21 mouse cellular contexts compared by ENCODE assay signal in the genomic region with DNA sequence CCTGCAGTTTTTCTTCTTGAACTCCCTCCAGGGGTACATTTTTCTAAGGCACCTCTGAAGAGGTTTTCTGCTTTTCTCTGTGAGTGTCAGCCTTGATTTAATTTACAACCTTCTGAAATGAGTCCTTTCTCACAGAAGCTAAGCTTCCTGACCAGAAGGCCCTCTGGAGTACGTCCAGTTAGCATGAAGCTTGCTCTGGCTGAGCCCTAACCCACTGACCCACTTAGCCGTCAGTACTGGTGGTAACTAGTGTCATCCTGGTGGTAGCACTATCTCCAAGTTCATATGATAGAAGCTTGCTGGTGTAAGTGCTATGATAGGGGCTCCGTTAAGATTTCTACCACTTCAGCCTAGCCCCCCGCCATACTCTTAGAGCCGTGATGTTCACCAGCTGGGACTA.
A peak's percentile ranks its signal among the peaks of the same experiment; 100 is the strongest.
DNase-seq lines count a peak whose midpoint lies in the region; ATAC-seq and TF ChIP-seq lines count a peak whose summit lies in the region.
"Had no signal": no experiment of that assay in that cellular context is flagged by ENCODE, and none has a peak within 500 bp of the region (broad histone marks: within the 10 kb centered on the region; RNA-seq: fewer than 3 reads in every experiment).

No protein-coding gene starts in this region.

- H3K9me3 ChIP-seq in heart, embryonic 10.5 days: no peaks in the 10 kb centered on the region
- no peaks in the 10 kb centered on the region for H3K9me3 ChIP-seq in lung, embryonic 15.5 days
- no peaks in the 10 kb centered on the region for H3K9me3 ChIP-seq in neural tube, embryonic 15.5 days (replicated peaks)
- H3K9me3 ChIP-seq: embryonic facial prominence, embryonic 15.5 days; forebrain, embryonic 12.5 days; forebrain, embryonic 15.5 days; hindbrain, embryonic 10.5 days; hindbrain, embryonic 13.5 days; intestine, embryonic 15.5 days had no signal

- H3K4me1 ChIP-seq in heart, embryonic 10.5 days: peaks cover 24% of the 10 kb centered on the region
- peaks cover 26% of the 10 kb centered on the region for H3K4me1 ChIP-seq in lung, embryonic 15.5 days
- peaks cover 5% of the 10 kb centered on the region; the same call in 1 of the 2 replicates for H3K4me1 ChIP-seq in lung, adult 2 months (ENCODE audit: control insufficient read depth, insufficient read depth, low read length)
- H3K4me1 ChIP-seq in embryonic fibroblast, embryonic 13.5 days (ENCODE audit: control insufficient read depth, insufficient read depth, low read length): peaks cover 9% of the 10 kb centered on the region
- peaks cover 16% of the 10 kb centered on the region for H3K4me1 ChIP-seq in neural tube, embryonic 15.5 days
- H3K4me1 ChIP-seq: forebrain, embryonic 15.5 days had no signal

- no peaks in the 10 kb centered on the region for H3K27me3 ChIP-seq in heart, embryonic 10.5 days (ENCODE audit: insufficient read depth, poor library complexity, severe bottlenecking)
- no peaks in the 10 kb centered on the region for H3K27me3 ChIP-seq in lung, embryonic 15.5 days
- H3K27me3 ChIP-seq in neural tube, embryonic 15.5 days (replicated peaks): no peaks in the 10 kb centered on the region
- H3K27me3 ChIP-seq: embryonic facial prominence, embryonic 12.5 days; embryonic facial prominence, embryonic 15.5 days; forebrain, embryonic 12.5 days; forebrain, embryonic 15.5 days; hindbrain, embryonic 13.5 days; intestine, embryonic 15.5 days had no signal

- 0 out of 2 replicates have a peak overlapping the region, but pooled peaks have one; percentile 22 for H3K27ac ChIP-seq in heart, embryonic 10.5 days
- H3K27ac ChIP-seq in lung, embryonic 15.5 days: 0 out of 2 replicates have a peak overlapping the region, but pooled peaks have one; percentile 45
- H3K27ac ChIP-seq in embryonic fibroblast, embryonic 13.5 days (ENCODE audit: insufficient read depth, low read length): 0 out of 2 replicates have a peak overlapping the region, but pooled peaks have one; percentile 45
- no peak overlapping the region for H3K27ac ChIP-seq in neural tube, embryonic 15.5 days (replicated peaks)
- H3K27ac ChIP-seq: embryonic facial prominence, embryonic 12.5 days; embryonic facial prominence, embryonic 15.5 days; forebrain, embryonic 12.5 days; forebrain, embryonic 15.5 days; hindbrain, embryonic 10.5 days; hindbrain, embryonic 13.5 days; intestine, embryonic 15.5 days had no signal

- no peak overlapping the region for H3K4me2 ChIP-seq in lung, embryonic 15.5 days
- H3K4me2 ChIP-seq in neural tube, embryonic 15.5 days: no peak overlapping the region
- H3K4me2 ChIP-seq: embryonic facial prominence, embryonic 12.5 days; embryonic facial prominence, embryonic 15.5 days; forebrain, embryonic 12.5 days; forebrain, embryonic 15.5 days; heart, embryonic 11.5 days; hindbrain, embryonic 13.5 days; intestine, embryonic 15.5 days had no signal

- TF ChIP-seq CTCF in lung, adult 2 months (IDR thresholded peaks at IDR 0.05; ENCODE audit: insufficient read depth, low read length): no peak
- no peak for TF ChIP-seq CTCF in embryonic fibroblast, embryonic 13.5 days (IDR thresholded peaks at IDR 0.05; ENCODE audit: borderline replicate concordance, insufficient read depth, low read length)

- no peak overlapping the region for H3K4me3 ChIP-seq in heart, embryonic 10.5 days
- H3K4me3 ChIP-seq in lung, embryonic 15.5 days: no peak overlapping the region
- H3K4me3 ChIP-seq in lung, adult 2 months (replicated peaks; ENCODE audit: extremely low read depth, low read depth, low read length): no peak overlapping the region
- H3K4me3 ChIP-seq in embryonic fibroblast, embryonic 13.5 days (ENCODE audit: insufficient read depth, low read length): no peak overlapping the region
- H3K4me3 ChIP-seq in neural tube, embryonic 15.5 days (replicated peaks): no peak overlapping the region
- H3K4me3 ChIP-seq: embryonic facial prominence, embryonic 12.5 days; embryonic facial prominence, embryonic 15.5 days; erythroblast, embryonic 14.5 days; forebrain, embryonic 12.5 days; forebrain, embryonic 15.5 days; hindbrain, embryonic 10.5 days; hindbrain, embryonic 13.5 days; intestine, embryonic 15.5 days had no signal

- no peak for TF ChIP-seq POLR2A in lung, adult 2 months (IDR thresholded peaks at IDR 0.05; ENCODE audit: borderline replicate concordance, extremely low read depth, low read depth, low read length)
- TF ChIP-seq POLR2A in embryonic fibroblast, embryonic 13.5 days (IDR thresholded peaks at IDR 0.05; ENCODE audit: low read depth, low read length): no peak

- no peaks in the 10 kb centered on the region for H3K36me3 ChIP-seq in heart, embryonic 10.5 days
- no peaks in the 10 kb centered on the region for H3K36me3 ChIP-seq in lung, embryonic 15.5 days
- H3K36me3 ChIP-seq in neural tube, embryonic 15.5 days: no peaks in the 10 kb centered on the region
- H3K36me3 ChIP-seq: embryonic facial prominence, embryonic 12.5 days; embryonic facial prominence, embryonic 15.5 days; forebrain, embryonic 12.5 days; forebrain, embryonic 15.5 days; hindbrain, embryonic 10.5 days; intestine, embryonic 15.5 days had no signal

- no peak for DNase-seq in heart, embryonic 10.5 days (ENCODE audit: low spot score)
- no peak for DNase-seq in heart, adult 9 months (ENCODE audit: low spot score in 2 of 2)
- no peak for DNase-seq in lung, adult 2 months
- no peak for DNase-seq in B cell, adult 2 months
- DNase-seq: adrenal gland, adult 8-10 months; adrenal gland, postnatal 25 days; cerebellum, adult 11 months; gastrocnemius, postnatal 25 days had no signal

- no peak overlapping the region for H3K9ac ChIP-seq in lung, embryonic 15.5 days
- H3K9ac ChIP-seq in neural tube, embryonic 15.5 days (replicated peaks): no peak overlapping the region
- H3K9ac ChIP-seq: embryonic facial prominence, embryonic 12.5 days; embryonic facial prominence, embryonic 15.5 days; forebrain, embryonic 12.5 days; forebrain, embryonic 15.5 days; hindbrain, embryonic 13.5 days; intestine, embryonic 15.5 days had no signal

- 50% methylated on average over 5 of the region's 5 CpGs for WGBS in heart, embryonic 10.5 days
- WGBS in lung, embryonic 15.5 days: 76% methylated on average over 5 of the region's 5 CpGs
- WGBS in lung, adult 2 months: 93% methylated on average over 5 of the region's 5 CpGs
- 79% methylated on average over 5 of the region's 5 CpGs for WGBS in neural tube, embryonic 15.5 days

- ATAC-seq in lung, embryonic 15.5 days (ENCODE audit: borderline replicate concordance, extremely low read depth, low FRiP score, low TSS enrichment): no peak
- peak; percentile 36; the same call in 1 of the 2 replicates for ATAC-seq in neural tube, embryonic 15.5 days (ENCODE audit: low FRiP score)
- ATAC-seq: activated CD4-positive, CD25-positive, alpha-beta regulatory T cell, adult 4 months; forebrain, embryonic 15.5 days; intestine, embryonic 15.5 days had no signal
